Mouse (Mus musculus) layer of hippocampus, postnatal 14 days (tissue): Measurements from ENCODE around the gene Trpv2. TPM values are rescaled to one million over a fixed set of nuclear protein-coding genes. Genes with fewer than 3 reads are reported as not detected.

ENCODE experiments used
- DNase-seq, 2 experiments: peaks; one replicate each; pipeline ENCODE4 v3.0.0; 2021 to 2022; ENCODE audit warnings: low spot score in 2 of 2, mixed read lengths in 1 of 2
- total RNA-seq, 2 experiments: library from RNA; stranded (reverse); gene quantifications; 2 replicates each; pipeline ENCODE4 v1.2.3; 2021

Trpv2 gene
- total RNA-seq, 2 experiments from 2014 or later, result 18.4 to 21.5 TPM

DNA sequence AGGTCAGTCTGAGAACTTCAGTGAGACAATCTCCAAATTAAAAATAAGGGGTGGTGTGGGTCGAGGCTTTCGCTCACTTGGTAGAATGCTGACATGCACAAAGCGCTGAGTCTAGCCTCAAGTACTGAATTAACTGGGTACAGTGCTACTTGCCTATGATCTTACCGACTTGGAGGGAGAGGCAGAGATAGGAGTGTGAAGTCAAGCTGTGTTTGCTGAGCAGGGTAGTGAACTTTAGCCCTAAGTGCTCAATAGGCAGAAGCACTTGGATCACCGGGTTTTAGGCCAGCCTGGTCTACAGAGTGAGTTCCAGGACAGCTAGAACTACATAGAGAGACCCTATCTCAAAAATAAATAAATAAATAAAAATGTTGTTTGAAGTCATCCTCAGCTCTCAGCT lies 17.1 kb upstream of the Trpv2 start:
- DNase-seq, result no peak

DNA sequence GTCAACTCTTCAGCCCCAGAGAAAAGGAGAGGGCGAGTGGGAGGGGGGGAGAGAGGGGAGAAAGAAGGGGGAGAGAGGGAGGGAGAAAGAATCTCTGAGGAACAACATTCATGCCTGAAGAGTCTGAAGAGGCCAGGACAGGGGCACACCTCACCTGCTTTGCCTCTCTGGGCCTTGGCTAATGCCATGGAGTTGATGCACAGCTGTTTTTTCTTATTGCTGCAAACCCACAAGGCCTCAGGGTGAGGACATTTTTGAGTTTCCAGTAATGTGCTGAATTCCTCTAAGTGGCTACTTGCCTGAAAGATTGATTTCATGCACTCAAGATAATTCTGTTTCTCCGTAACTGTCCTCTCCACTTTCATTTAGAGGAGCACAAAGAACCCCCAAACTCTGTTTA lies 16.1 kb upstream of the Trpv2 start:
- DNase-seq, result no peak

DNA sequence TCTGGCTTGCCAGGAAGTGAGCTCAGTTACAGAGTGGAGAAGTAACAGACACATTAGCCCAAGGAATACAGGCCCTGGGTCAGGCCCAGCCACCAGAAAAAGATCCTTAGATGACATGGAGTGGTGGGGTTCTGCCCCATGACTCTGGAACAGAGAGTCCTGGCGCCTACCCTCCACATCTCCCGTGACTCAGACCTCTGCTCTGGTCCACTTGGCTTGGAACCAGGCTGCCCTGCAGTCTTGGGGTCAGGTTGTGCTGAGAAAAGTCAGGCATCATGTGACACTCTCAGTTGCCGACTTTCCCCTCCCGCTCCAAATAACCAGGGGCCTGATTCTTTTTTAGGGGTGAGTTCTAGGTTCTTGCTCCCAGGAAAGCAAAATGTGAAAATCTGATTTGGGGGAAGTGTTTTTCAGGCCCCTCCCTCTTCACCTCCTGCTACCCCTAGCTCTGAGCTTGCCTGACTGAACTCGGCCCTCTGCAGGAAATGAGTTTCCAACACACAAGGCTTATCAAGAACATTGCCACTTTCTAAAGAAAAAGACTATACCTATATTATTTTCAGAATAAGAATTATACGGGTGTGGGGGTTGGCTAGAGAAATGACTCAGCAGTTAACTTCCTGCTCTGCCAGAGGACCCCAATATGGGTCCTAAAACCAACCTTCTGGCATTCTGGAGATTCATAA lies 15.2 kb upstream of the Trpv2 start:
- no peak for DNase-seq

DNA sequence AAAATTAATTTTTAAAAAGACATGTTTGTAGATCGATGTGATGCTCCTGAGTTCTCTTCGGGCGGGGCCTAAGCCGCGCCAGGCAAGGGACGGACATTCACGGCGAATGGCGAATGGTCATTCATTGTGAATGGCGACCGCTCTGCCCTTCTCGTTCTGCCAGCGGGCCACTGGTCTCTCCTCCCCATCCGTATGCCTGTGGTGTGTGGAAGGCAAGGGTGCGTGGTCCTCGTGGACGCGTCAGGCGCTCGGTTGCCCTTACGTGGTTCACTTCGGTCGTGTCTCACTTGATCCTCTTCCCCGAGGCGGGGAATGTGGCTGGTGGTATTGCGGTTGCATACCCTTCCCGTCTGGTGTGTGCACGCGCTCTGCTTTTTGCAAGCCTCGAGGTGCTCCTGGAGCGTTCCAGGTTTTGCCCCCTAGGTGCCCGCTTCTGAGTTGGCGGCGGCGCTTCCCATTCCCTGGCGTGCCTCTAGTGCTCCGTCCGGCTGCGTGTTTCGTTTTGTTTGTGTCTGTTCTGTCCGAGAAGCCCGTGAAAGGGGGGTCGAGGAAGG lies 13.7 kb upstream of the Trpv2 start:
- DNase-seq, result no peak

DNA sequence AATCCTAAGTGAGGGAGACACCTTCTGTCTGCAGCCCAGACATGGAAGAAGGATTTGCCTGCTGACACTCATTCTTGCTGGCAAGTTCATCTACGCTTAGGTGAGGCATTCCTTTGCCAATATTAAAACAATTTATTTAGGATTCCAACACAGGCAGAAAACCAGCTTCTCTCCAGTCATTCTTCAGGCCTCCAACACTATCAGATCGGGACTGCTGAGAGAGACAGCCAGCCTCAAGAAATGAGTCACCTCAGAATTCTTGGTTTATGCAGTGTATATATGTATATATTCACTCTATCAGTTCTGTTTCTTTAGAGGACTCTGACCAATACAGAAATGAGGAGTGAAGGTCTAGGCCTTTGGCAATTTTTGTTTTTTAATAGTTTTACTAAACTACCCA lies 10.7 kb upstream of the Trpv2 start:
- no peak for DNase-seq

DNA sequence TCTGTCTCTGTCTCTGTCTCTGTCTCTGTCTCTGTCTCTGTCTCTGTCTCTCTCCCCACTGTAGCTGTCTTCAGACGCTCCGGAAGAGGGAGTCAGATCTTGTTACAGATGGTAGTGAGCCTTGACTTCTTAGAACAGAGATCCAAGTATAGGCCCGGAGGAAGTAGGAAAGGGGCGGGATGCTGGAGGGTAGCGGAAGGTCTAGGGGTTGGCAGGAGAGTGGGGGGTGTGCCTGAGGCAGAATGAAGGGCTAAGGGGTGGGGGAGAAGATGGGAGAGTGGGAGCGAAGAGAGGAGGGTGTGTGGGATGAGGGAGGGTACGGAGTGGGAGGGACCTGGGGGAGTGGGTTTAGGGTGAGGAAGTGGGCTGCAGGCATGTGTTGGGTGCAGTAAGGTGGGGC lies 8.5 kb upstream of the Trpv2 start:
- DNase-seq, result no peak

DNA sequence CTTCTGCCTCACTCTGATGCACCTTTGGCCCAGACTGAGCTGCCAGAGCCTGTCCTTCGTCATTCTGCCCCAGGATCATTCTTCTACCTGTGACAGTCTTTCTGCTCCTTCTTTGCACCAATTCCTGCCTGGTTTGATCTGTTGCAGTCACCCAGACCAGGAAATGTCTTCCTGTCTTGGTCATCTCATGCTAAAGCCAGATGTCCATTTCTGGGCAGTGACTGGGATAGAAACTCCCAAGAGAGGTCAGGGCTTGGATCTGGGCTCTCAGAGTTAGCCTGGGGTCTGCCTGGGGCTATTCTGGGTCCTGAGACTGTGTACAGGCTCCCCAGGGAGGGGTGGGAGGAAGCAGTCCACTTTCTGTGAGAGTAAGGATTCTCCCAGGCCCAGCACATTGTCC lies 8.1 kb upstream of the Trpv2 start:
- DNase-seq, result no peak

DNA sequence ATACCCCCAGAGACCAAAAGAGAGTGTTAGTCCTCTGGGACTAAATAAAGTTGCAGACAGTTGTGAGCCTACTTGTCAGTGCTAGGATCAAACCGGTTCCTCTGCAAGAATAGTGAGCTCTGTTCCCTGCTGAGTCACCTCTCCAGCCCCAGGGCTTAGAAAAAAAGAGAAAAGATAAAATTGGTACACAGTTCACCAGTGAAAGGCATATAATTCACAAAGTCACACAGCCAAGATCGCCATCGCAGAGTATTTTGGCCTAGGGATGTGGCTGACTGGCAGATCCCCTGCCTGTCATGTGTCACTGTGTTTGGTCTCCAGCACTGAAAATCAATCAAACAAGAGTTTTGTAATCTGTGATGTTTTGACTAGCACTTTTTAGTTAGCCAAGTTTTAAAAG lies 6.0 kb upstream of the Trpv2 start:
- DNase-seq, result no peak

DNA sequence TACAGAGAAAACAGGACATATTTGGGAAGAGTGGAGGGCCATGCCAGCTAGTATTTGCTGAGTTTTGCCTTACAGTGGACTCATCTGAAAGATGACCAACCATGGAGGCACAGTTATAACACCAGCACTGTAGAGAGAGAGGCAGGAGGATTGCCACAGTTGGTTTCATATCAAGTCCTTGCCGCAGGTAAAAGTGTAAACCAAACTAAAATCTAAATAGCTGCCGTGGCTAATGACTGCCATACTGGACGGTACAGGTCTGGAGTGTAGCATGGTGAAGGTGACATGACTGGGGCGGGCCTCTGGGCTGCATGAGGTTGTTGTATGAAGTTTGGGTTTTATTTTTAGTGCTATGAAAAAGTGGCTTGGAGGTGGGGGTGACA lies 408 bp downstream of the Trpv2 start:
- no peak for DNase-seq

DNA sequence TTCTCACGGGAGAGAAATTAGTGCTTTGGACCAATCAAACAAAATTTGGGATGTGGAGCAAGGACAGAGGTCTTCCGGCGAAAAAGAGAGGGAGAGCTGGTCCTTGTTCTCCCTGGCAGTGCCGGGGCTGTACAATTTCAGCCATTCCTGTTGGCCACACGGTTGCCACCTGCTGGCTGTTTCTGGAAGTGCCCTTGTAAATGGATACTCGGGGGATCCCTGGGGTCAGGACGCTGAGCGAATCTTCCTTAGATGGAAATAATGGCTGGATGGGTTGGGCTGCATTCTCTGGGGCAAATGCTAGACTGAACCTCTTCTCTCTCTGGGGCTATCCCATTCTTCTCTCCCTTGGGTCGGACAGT lies 992 bp downstream of the Trpv2 start:
- peak; percentile 86 to 89 for DNase-seq

DNA sequence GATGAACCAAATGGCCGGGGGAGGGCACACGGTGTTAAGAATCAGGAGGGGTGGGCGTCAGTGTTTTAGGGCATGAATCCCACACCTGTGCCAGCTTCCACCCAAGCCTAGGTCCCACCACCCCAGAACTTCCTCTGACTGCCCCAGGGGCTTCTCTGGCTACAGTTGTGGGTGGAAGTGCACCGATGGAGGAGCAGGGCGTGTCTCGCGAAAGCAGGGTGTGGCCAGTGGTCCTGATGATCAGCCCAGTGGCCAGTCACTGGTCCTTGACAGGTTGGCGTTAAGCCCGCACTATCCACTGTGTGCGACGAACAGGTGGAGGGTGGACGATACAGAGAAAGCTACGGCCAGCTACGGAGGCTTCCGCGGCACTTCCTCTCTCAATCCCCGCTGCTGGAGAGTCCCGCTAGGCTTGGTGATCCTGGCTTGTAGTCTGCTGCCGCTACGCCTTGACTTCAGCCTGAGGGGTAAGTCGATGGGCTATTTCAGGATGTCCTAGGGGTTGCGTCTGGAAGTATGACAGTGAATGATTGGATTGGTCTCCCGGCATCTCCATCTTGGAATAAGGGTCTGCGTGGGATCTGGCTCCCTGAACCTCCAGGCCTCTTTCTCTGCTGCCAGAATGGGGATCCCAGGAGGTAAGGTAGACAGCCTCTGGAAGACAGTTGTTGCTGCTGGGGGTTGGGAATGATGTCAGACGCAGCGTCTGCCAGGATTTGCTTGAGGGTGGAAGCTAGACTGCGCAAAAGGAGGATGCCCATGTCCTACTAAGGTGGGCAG lies 1.6 kb downstream of the Trpv2 start:
- peak; percentile 40 to 41 for DNase-seq

DNA sequence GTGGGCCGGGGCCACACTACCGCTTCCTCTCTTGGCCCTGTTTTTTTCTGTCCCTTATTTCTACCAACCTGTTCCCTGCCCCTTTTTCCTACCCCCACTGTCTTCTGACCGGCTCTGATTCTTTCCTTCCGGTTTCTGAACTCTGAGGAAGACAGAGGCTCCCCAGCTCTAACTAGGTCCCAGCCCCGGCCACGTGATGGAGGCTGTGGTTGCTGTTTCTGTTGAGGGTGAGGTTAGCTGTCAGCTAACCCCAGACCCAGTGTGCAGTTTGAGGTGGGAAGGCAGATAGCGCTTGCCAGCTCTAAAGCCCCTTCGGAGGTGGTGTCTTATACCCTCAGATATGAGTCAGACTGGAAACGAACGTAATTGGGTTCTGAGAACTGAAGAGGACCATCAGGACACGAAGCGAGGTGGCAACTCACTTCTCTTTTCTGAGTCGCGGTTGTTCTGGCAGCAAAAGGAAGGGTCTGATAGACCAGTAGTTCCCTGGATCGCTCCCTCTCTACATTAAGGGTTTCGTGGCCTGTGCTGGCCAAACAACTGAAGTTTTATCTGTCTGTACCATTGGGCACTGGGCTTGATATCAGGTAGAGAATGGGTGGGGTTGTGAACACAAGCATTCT lies 2.4 kb downstream of the Trpv2 start:
- DNase-seq, result peak; percentile 31 to 36

DNA sequence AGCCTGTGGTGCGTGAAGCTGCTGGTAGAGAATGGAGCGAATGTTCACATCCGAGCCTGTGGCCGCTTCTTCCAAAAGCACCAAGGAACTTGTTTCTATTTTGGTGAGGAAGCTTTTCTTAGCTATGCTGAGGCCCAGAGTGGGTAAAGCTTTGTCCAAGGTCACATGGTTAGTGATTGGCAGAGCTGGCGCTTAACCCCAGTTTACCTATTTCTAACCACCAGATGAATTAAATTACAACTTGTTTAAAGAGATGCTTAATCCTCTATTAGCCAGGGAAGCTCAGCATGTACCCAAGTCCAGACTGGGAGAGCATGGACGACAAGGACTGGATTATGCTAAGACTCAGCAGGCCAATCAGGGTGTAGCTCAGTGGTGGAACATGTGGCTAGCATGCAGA lies 8.7 kb downstream of the Trpv2 start:
- DNase-seq, result no peak

DNA sequence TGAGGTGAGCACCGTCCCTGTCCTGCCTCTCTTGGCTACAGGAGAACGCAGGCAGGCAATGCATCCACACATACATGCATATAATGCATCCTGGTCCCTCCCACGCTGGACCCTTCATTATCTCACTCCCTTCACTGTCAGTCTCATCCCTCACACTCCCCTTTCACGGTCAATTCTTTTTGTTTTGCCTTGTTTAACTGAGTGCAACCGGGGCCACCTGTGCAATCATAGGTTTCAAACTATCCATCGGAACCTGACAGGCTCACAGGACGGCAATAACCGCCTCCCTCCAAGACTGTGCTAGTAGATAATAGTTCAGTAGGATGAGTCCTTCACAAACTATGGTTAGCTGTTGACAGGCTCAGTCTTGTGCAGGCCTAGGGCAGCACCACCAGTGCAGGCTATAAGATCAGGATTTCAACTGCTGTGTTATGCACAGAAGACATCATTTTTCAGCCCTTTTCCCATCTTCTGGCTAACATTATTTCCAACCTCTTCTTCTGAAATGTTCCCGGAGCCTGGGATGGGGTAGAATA lies 10.5 kb downstream of the Trpv2 start:
- DNase-seq, result no peak

DNA sequence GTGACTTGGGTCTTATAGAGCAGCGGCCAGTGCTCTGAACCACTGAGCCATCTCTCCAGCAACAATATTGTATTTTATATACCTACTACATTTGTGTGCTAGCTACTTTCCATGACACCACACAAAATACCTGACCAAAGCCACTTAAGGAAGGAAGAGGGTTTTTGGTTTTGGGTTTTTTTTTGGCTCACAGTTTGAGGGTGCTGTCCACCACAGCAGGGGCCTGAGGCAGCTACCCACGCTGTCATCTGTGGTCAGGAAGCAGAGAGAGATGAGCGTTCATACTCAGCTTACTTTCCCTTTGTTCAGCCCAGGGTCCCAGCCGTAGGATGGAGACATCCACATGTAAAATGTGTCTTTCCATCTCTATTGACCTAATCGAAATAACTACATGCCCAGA lies 12.7 kb downstream of the Trpv2 start:
- DNase-seq, result no peak

DNA sequence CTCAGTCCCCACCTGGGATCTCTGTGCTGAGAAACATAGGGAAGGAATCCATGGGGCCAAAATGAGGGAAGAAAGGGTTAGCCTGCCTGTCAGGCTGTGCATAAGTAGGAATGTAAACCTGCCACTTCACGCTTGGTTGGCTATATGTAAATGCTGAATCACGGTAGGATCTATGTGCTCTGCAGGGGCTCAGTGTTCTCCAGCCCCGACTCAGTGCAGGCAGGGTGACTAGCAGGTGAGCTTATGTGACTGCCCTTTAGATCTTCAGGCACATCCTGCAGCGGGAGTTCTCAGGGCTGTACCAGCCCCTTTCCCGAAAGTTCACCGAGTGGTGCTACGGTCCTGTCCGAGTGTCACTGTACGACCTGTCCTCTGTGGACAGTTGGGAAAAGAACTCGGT lies 15.1 kb downstream of the Trpv2 start:
- DNase-seq, result no peak

DNA sequence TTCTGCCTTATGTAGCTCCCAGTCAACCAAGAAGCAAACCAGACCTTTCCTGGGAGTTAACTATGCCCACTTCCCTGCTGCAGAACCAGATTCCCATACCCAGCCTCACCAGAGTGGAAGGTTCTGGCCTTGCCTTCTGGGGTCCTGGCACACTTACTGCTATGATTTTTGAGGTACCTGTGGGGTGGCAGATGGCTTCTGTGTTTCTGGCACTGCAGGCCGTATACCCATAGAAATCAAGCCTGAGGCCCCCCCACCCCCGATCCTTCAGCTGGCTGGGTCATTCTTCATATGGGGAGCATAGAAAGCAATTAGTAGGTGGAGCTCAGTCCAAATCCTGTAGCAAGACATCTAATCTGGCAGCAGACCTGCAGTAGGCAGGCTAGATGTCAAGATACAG lies 16.7 kb downstream of the Trpv2 start:
- DNase-seq, result no peak

DNA sequence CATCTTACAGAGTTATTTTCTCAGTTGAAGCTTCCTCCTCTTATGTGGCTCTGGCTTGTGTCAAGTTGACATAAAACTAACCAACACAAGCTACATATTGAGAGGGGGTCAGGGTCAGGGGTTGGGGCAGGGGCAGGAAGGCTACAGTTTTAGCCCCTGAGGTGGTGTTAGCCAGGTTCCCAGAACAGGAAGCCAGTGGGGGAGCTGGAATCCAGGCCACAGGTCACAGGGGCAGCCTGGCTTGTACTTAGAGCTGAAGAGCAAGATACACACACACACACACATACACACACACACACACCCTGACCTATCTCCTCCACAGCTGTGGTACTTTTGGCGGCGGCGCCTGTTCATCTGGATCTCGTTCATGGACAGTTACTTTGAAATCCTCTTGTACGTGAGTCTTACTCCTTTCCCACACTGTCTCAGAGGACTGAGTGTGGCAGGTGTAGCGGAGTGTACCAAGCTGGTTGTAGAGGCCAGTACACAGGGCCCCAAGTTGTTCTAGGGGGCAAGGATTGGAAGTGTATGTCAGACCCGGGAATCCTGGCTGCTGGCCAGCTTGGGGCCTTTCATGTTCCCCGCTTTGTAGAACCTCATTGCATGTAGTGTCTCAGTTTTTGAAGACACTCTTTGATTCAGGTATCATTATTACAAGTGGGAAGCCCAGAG lies 17.8 kb downstream of the Trpv2 start:
- DNase-seq, result no peak

DNA sequence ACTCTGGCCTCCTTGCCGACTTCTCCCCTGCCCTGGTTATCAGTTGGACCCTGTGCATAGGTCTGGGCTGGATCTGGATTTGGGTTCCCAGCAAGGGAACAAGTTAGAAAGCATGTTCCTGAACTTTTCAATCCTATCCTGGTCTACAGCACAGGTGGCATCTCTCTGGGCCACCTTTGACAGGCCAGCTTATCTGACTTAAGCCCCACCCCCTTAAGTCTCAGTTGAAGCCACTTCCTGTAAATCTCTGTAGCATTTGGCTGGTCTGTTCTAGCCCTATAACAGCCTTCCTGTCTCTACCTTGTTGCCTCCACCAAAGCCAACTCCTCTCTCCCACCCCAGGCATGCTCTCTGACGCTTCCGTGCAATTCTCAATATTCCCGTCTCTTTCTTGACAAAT lies 24.3 kb downstream of the Trpv2 start:
- DNase-seq, result no peak

DNA sequence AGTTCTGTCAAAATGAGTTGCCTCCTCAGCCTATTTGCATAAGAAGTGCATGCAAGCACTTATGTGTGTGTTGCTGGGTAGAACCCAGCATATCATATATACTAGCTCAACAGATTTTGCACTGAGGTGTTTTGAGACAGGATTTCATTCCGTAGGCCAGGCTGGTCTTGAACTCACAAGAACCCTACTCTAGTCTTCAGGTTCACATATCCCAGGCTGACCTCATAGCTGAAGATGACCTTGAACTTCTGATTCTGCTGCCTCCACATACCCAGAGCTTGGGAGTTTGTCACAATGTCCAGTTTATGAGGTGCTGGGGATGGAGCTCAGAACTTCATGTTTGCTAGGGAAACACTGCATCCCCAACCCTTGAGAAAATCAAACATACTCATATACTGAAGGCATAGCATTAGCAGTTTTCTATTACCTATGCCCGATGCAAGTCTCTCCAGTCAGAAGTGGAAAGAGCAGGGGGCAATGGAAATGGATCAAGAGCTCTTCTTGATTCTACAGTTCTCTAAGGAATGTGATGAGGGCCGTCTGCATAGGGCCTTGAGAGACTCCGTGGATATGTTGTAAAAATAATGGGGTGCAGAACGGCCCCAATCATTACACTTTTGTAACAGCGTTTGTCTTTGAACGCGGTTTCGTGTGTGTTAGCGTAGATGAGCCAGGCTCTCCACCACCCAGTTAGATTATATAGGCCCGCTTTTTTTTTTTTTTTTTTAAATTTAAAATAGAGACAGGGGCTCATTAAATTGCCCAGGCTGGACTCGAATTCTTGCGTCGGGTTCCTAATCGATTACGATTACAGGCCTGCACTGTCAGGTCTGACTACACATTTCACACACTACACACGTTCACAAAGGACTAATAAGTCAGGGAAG lies 27.7 kb downstream of the Trpv2 start:
- DNase-seq, result no peak
